Comparison of ENCODE assay signal across 8 mouse cellular contexts in the genomic region with DNA sequence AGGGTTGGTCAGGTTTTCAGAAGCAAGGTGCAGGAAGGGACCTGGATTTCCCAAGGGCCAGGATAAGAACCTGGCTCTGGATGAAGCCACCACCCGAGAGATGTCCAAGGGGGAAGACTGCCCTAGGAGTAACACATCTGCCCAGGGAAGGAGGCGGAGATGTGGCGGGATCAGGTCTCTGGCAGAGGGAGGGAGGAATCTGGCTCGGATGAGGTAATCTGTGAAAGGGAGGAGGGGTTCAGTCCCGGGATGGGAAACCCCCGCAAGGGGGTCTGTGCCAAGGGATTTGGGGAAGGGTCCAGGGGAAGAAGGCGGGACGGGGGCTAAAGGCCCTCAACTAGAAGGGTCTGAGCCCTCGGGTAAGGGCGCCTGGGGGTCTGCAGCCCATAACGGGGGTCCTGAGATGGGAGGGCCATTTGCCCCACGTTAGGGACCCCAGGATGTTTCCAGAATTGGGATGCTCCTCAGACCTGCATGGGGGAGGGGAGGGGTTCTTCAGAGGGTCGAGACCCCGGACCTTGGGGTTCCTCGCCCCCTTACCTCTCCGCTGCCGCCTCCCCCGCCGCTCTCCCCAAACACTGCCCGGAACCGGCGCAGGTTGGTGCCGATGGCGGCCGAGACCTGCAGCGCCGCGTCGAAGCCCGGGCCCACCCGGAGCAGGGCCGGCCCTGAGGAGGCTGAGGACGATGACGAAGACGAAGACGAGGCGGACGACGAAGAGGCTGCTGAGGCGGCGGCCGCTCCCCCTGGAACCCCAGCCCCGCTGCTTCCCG. TPM values are rescaled to one million over a fixed set of nuclear protein-coding genes. Genes with fewer than 3 reads are reported as not detected.
DNase-seq lines count a peak whose midpoint lies in the region; ATAC-seq and TF ChIP-seq lines count a peak whose summit lies in the region.

No protein-coding gene starts in this region.

- DNase-seq in ovary, postnatal 36 days (ENCODE audit: low spot score), result peak; percentile 27
- DNase-seq in ovary, postnatal 10 days (ENCODE audit: low spot score), result no peak
- peak; percentile 37 for DNase-seq in adrenal gland, adult 8-10 months

- H3K27ac ChIP-seq in embryonic fibroblast, embryonic 13.5 days (ENCODE audit: insufficient read depth, low read length), result no peak overlapping the region
- H3K27ac ChIP-seq in hindbrain, embryonic 13.5 days, result peak overlapping the region; percentile 100
- H3K27ac ChIP-seq in liver, embryonic 12.5 days, result peak overlapping the region; percentile 91
- H3K27ac ChIP-seq in neural tube, embryonic 13.5 days (replicated peaks), result peak overlapping the region; percentile 100

- H3K4me2 ChIP-seq in hindbrain, embryonic 13.5 days, result peak overlapping the region; percentile 98
- peak overlapping the region; percentile 99 for H3K4me2 ChIP-seq in liver, embryonic 12.5 days
- peak overlapping the region; percentile 84 for H3K4me2 ChIP-seq in neural tube, embryonic 13.5 days

- peak overlapping the region; percentile 85 for H3K4me3 ChIP-seq in embryonic fibroblast, embryonic 13.5 days (ENCODE audit: insufficient read depth, low read length)
- H3K4me3 ChIP-seq in hindbrain, embryonic 13.5 days, result peak overlapping the region; percentile 97
- H3K4me3 ChIP-seq in liver, embryonic 12.5 days, result peak overlapping the region; percentile 96
- peak overlapping the region; percentile 88 for H3K4me3 ChIP-seq in neural tube, embryonic 13.5 days

- H3K9ac ChIP-seq in hindbrain, embryonic 13.5 days, result peak overlapping the region; percentile 99
- peak overlapping the region; percentile 95 for H3K9ac ChIP-seq in liver, embryonic 12.5 days
- H3K9ac ChIP-seq in neural tube, embryonic 13.5 days, result peak overlapping the region; percentile 99

- H3K4me1 ChIP-seq in embryonic fibroblast, embryonic 13.5 days (ENCODE audit: control insufficient read depth, insufficient read depth, low read length), result peaks cover 8% of the 10 kb centered on the region
- H3K4me1 ChIP-seq in hindbrain, embryonic 13.5 days (replicated peaks), result peaks cover 53% of the 10 kb centered on the region
- peaks cover 63% of the 10 kb centered on the region for H3K4me1 ChIP-seq in liver, embryonic 12.5 days
- peaks cover 52% of the 10 kb centered on the region for H3K4me1 ChIP-seq in neural tube, embryonic 13.5 days (replicated peaks)

- 0 out of 2 replicates have a peak, but pooled peaks cover 4% of the 10 kb centered on the region for H3K36me3 ChIP-seq in hindbrain, embryonic 13.5 days
- H3K36me3 ChIP-seq in liver, embryonic 12.5 days, result peaks cover 18% of the 10 kb centered on the region
- no peaks in the 10 kb centered on the region; the same call in 1 of the 2 replicates for H3K36me3 ChIP-seq in neural tube, embryonic 13.5 days

- 0 out of 2 replicates have a peak, but pooled peaks cover 2% of the 10 kb centered on the region for H3K27me3 ChIP-seq in hindbrain, embryonic 13.5 days
- H3K27me3 ChIP-seq in liver, embryonic 12.5 days (replicated peaks), result peaks cover 18% of the 10 kb centered on the region
- no peaks in the 10 kb centered on the region for H3K27me3 ChIP-seq in neural tube, embryonic 13.5 days

- no peaks in the 10 kb centered on the region for H3K9me3 ChIP-seq in hindbrain, embryonic 13.5 days
- H3K9me3 ChIP-seq in liver, embryonic 12.5 days (replicated peaks), result no peaks in the 10 kb centered on the region
- H3K9me3 ChIP-seq in neural tube, embryonic 13.5 days, result no peaks in the 10 kb centered on the region

- TF ChIP-seq POLR2A in embryonic fibroblast, embryonic 13.5 days (IDR thresholded peaks at IDR 0.05; ENCODE audit: low read depth, low read length), result no peak

- peak; percentile 21; the same call in 1 of the 2 replicates for ATAC-seq in hindbrain, embryonic 13.5 days (ENCODE audit: low FRiP score)
- peak; percentile 24 for ATAC-seq in liver, embryonic 12.5 days
- ATAC-seq in neural tube, embryonic 13.5 days (ENCODE audit: low read depth), result peak; percentile 10; the same call in 1 of the 2 replicates
- no peak for ATAC-seq in inflammation-experienced regulatory T-cells, adult 6 months

- no peak for TF ChIP-seq CTCF in embryonic fibroblast, embryonic 13.5 days (IDR thresholded peaks at IDR 0.05; ENCODE audit: borderline replicate concordance, insufficient read depth, low read length)

- 0% methylated on average over 18 of the region's 44 CpGs for WGBS in hindbrain, embryonic 13.5 days
- WGBS in liver, embryonic 12.5 days (ENCODE audit: insufficient replicate concordance), result under 1% methylated on average over 36 of the region's 44 CpGs
- WGBS in neural tube, embryonic 13.5 days, result under 1% methylated on average over 36 of the region's 44 CpGs

RNA-seq across cellular contexts. Expression of gene Kmt2a, which starts 0.6 kb away (rescaled TPM):
- 10 to 100 TPM; 32.5 to 58.2 (median 41.4) TPM for total RNA-seq in adrenal gland, adult 8-10 months (2022)
- polyA plus RNA-seq in embryonic fibroblast, embryonic 13.5 days (2011; ENCODE audit: insufficient read length, low read depth, missing spikeins), result 29.0 and 32.1 TPM in 2 replicates
- 15.8 and 20.6 TPM in 2 replicates for polyA plus RNA-seq in hindbrain, embryonic 13.5 days (2015; fragmentation: Nextera tagmentation; extraction: Ambion mirVana)
- 7.3 and 8.4 TPM in 2 replicates for polyA plus RNA-seq in liver, embryonic 12.5 days (2016; fragmentation: Nextera tagmentation; extraction: Ambion mirVana)
- 20.9 and 25.0 TPM in 2 replicates for polyA plus RNA-seq in neural tube, embryonic 13.5 days (2015; fragmentation: Nextera tagmentation; extraction: Ambion mirVana)
- 10 to 100 TPM; 17.8 to 38.5 (median 32.9) TPM for polyA plus RNA-seq in inflammation-experienced regulatory T-cells, adult 6 months (2017; shearing (Covaris generic))

RNA-seq across cellular contexts. Expression of gene Atp5l, which starts 40.0 kb away (rescaled TPM):
- 100 to 1,000 TPM; 346 to 533 (median 405) TPM for total RNA-seq in adrenal gland, adult 8-10 months (2022)
- 281 and 285 TPM in 2 replicates for polyA plus RNA-seq in embryonic fibroblast, embryonic 13.5 days (2011; ENCODE audit: insufficient read length, low read depth, missing spikeins)
- 795 and 863 TPM in 2 replicates for polyA plus RNA-seq in hindbrain, embryonic 13.5 days (2015; fragmentation: Nextera tagmentation; extraction: Ambion mirVana)
- 523 and 553 TPM in 2 replicates for polyA plus RNA-seq in liver, embryonic 12.5 days (2016; fragmentation: Nextera tagmentation; extraction: Ambion mirVana)
- polyA plus RNA-seq in neural tube, embryonic 13.5 days (2015; fragmentation: Nextera tagmentation; extraction: Ambion mirVana), result 725 and 838 TPM in 2 replicates
- 100 to 1,000 TPM; 468 to 593 (median 553) TPM for polyA plus RNA-seq in inflammation-experienced regulatory T-cells, adult 6 months (2017; shearing (Covaris generic))
